Mouse (Mus musculus): ENCODE measurements around the gene Nek4. TPM values are rescaled to one million over a fixed set of nuclear protein-coding genes. Genes with fewer than 3 reads are reported as not detected.

Gene Nek4
- total RNA-seq, 1 experiment from 2014 or later = 14.8 TPM

- no peak for DNase-seq
Measured at GRCm38 (mm10) chr14:30960366-30960765, 9.2 kb downstream of the Nek4 start.

- peak; percentile 16 for DNase-seq
Measured at GRCm38 (mm10) chr14:30974204-30974603, 23.0 kb downstream of the Nek4 start.

GRCm38 (mm10) chr14:30976222-30976621 is 25.0 kb downstream of the Nek4 start:
- DNase-seq = no peak

- DNase-seq = no peak
Measured at GRCm38 (mm10) chr14:30996417-30996816, 45.2 kb downstream of the Nek4 start.

- no peak for DNase-seq
Measured at GRCm38 (mm10) chr14:31000356-31000755, 49.2 kb downstream of the Nek4 start.

- DNase-seq = no peak
Measured at GRCm38 (mm10) chr14:31000816-31001306, 49.7 kb downstream of the Nek4 start.

- DNase-seq = peak; percentile 90
Measured at GRCm38 (mm10) chr14:31001307-31002205, 50.4 kb downstream of the Nek4 start, which contains the start of the genes Glt8d1 and Spcs1. Gene Glt8d1 (plus strand): TSS chr14:31001400. Gene Spcs1 (minus strand): TSS chr14:31001672.

- DNase-seq = no peak
Measured at GRCm38 (mm10) chr14:31004527-31004926, 53.4 kb downstream of the Nek4 start.

DNA sequence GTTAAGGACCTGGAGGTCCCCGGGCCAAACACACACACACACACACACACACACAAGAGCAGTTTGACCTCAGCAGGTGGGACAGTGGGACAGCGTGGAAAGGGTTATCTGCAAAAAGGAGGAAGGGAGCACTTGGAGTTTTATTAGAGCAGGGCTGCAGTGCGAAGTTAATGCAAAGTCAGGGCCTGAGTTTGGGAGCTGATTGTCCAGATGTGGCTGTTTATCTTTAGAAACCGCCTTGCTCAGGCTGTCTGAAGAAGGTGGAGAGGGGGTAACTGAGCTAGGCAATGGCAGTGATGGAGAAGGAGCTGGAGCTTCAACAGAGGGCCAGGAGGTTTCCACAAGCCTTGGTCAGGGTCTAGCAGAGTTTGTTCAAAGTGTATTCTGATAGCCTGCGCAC is 55.6 kb downstream of the Nek4 start:
- no peak for DNase-seq

GRCm38 (mm10) chr14:31011588-31011987 is 60.4 kb downstream of the Nek4 start:
- DNase-seq = no peak

DNA sequence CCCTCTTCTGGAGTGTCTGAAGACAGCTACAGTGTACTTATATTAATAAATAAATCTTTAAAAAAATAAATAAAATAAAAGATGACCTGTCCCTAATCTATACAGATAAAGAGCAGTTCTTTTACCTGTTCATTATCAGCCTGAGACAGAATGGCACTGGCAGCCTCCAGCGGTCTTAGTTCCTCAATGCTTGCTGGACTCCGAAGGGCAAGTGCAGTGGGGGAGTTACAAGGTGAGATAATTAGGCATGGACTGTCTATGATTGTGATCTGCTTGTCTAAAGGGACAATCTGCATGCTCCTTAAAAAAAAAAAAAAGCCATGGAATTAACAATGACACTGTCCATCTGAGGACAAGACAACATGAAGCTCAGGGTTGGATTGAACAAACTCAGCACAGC is 62.8 kb downstream of the Nek4 start:
- DNase-seq = no peak

- DNase-seq = no peak
Measured at GRCm38 (mm10) chr14:31016063-31016462, 64.9 kb downstream of the Nek4 start.

- peak; percentile 10 for DNase-seq
Measured at GRCm38 (mm10) chr14:31017854-31018253, 66.7 kb downstream of the Nek4 start.

- DNase-seq = peak; percentile 98
Measured at GRCm38 (mm10) chr14:31018860-31019291, 67.7 kb downstream of the Nek4 start, which contains the start of the genes Pbrm1 and Gnl3. Gene Pbrm1 (plus strand): TSS chr14:31019138. Gene Gnl3 (minus strand): TSS chr14:31019152.

DNA sequence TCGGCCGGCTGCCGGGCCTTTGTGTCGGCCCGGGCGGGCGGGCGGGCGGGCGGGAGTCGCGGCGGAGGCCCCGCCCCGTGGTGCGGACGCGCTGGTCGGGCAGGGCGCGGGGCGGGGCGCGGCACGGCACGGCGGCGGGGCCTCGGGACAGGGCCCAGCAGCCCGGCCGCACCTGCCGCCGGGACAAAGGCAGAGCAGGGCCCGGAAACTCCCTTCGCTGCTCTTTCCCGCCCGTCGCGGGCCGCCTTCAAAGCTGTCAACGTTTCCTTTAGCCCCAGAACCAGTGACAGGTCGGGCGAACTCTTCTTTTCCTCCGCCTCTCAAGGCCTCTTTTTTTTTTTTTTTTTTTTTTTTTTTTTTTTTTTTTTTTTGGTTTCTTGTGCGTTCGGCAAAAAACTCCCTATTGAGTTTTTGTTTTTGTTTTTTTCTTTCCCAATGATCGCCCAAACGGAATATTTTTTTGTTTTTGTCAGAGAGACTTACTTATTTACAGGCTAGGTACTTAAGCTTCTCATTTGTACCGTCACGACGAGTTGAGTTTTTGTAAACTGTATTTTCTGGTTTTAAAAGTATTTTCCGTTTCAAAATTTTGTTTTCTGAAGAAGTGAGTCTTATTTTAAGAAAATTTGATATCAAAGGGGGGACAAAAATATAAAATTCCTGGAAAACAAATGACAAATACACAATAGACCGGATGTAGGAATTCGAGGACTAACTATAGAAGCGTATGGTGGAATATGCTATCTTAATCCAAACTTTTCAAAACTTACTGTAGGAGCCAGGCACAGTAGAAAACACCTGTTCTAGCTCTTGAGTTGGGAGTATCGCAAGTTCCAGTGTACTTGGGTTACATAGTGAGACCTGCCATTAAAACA is 68.4 kb downstream of the Nek4 start:
- peak; percentile 83 for DNase-seq

GRCm38 (mm10) chr14:31022579-31022978 is 71.4 kb downstream of the Nek4 start:
- no peak for DNase-seq

- no peak for DNase-seq
Measured at GRCm38 (mm10) chr14:31025785-31026184, 74.6 kb downstream of the Nek4 start.

Other genes with a start within 250 kb of the Nek4 start
- gene Sfmbt1, start 236.5 kb upstream of the Nek4 start, total RNA-seq (2021) = 28.4 and 35.0 TPM in 2 replicates
- 15.4 and 27.1 TPM in 2 replicates for gene Tmem110, start 125.8 kb upstream of the Nek4 start, total RNA-seq (2021)
- 2.5 and 3.3 TPM in 2 replicates for gene Mustn1, start 72.2 kb upstream of the Nek4 start, total RNA-seq (2021)
- gene Itih4, start 64.9 kb upstream of the Nek4 start, total RNA-seq (2021) = 0.46 and 17.5 TPM in 2 replicates
- gene Itih3, start 27.6 kb upstream of the Nek4 start, total RNA-seq (2021) = 0.30 and 5.2 TPM in 2 replicates
- 7.6 TPM in 1 of 2 replicates, not detected in the other for gene Itih1, start 8.1 kb upstream of the Nek4 start, total RNA-seq (2021)
- 42.0 and 56.9 TPM in 2 replicates for gene Glt8d1, start 50.0 kb downstream of the Nek4 start, total RNA-seq (2021)
- 250 and 265 TPM in 2 replicates for gene Spcs1, start 50.3 kb downstream of the Nek4 start, total RNA-seq (2021)
- gene Pbrm1, start 67.8 kb downstream of the Nek4 start, total RNA-seq (2021) = 49.9 and 66.0 TPM in 2 replicates
- 60.8 and 110 TPM in 2 replicates for gene Gnl3, start 67.8 kb downstream of the Nek4 start, total RNA-seq (2021)
- gene Smim4, start 177.6 kb downstream of the Nek4 start, total RNA-seq (2021) = 67.9 and 77.7 TPM in 2 replicates
- gene Nt5dc2, start 179.7 kb downstream of the Nek4 start, total RNA-seq (2021) = 33.5 and 39.5 TPM in 2 replicates
- 62.2 and 79.5 TPM in 2 replicates for gene Stab1, start 217.3 kb downstream of the Nek4 start, total RNA-seq (2021)